Comparison of ENCODE assay signal across 16 mouse cellular contexts in the genomic region with DNA sequence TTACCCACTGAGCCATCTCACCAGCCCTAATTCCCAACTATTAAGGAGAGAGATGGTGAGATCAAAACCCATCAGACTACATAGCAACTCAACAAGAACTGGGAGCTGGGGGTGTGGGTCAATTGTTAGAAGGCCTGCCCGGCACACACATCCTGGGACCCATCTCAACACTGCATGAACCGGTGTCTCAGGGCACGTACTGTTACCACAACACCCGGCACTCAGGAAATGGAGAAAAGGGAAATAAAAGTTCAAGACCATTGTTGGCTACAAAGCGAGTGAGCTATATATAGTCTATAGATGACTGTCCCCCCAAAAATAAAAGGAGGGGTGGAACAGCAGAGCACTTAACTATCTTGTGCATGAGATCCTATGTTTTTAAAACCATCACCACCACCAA. TPM values are rescaled to one million over a fixed set of nuclear protein-coding genes. Genes with fewer than 3 reads are reported as not detected.
DNase-seq lines count a peak whose midpoint lies in the region; TF ChIP-seq lines count a peak whose summit lies in the region.
"Had no signal": no experiment of that assay in that cellular context is flagged by ENCODE, and none has a peak within 500 bp of the region (broad histone marks: within the 10 kb centered on the region; RNA-seq: fewer than 3 reads in every experiment).

No protein-coding gene starts in this region.

- peak overlapping the region; percentile 56; the same call in 1 of the 2 replicates for H3K9ac ChIP-seq in ES-Bruce4 (ENCODE audit: low read depth, poor library complexity, severe bottlenecking)
- H3K9ac ChIP-seq: forebrain, embryonic 13.5 days; forebrain, postnatal 0 days; hindbrain, embryonic 12.5 days had no signal

- H3K79me2 ChIP-seq in macrophage (ENCODE audit: inconsistent target) = peaks cover 100% of the 10 kb centered on the region

- WGBS in cerebellum, adult 2 months = 92% methylated on average over 5 of the region's 5 CpGs
- 2% methylated on average over 5 of the region's 5 CpGs for WGBS in macrophage (ENCODE audit: missing documents)

- no peak for TF ChIP-seq CTCF in cerebellum, adult 2 months (IDR thresholded peaks at IDR 0.05; ENCODE audit: borderline replicate concordance, insufficient read depth, low read depth, low read length)
- no peak for TF ChIP-seq CTCF in ES-Bruce4 (IDR thresholded peaks at IDR 0.05; ENCODE audit: low read depth, low read length)

- no peak overlapping the region for H3K4me3 ChIP-seq in cerebellum, adult 2 months (replicated peaks; ENCODE audit: insufficient read depth, low read depth, low read length)
- H3K4me3 ChIP-seq in ES-Bruce4 (ENCODE audit: low read depth, low read length) = no peak overlapping the region
- H3K4me3 ChIP-seq in macrophage (ENCODE audit: inconsistent target) = no peak overlapping the region
- H3K4me3 ChIP-seq: embryonic facial prominence, embryonic 10.5 days; forebrain, embryonic 13.5 days; hindbrain, embryonic 12.5 days had no signal

- 0 out of 2 replicates have a peak overlapping the region, but pooled peaks have one; percentile 24 for H3K27ac ChIP-seq in cerebellum, adult 2 months (ENCODE audit: insufficient read depth, low read length)
- no peak overlapping the region for H3K27ac ChIP-seq in ES-Bruce4 (ENCODE audit: insufficient read depth, low read length)
- 0 out of 2 replicates have a peak overlapping the region, but pooled peaks have one; percentile 10 for H3K27ac ChIP-seq in macrophage
- H3K27ac ChIP-seq: embryonic facial prominence, embryonic 10.5 days; forebrain, embryonic 13.5 days had no signal

- no peak for TF ChIP-seq EP300 in ES-Bruce4 (IDR thresholded peaks at IDR 0.05; ENCODE audit: insufficient read depth, low read depth, low read length)

- H3K36me3 ChIP-seq in ES-Bruce4 (ENCODE audit: control insufficient read depth, insufficient read depth, low read length, poor library complexity, severe bottlenecking) = no peaks in the 10 kb centered on the region
- H3K36me3 ChIP-seq in macrophage (ENCODE audit: inconsistent target) = peaks cover 25% of the 10 kb centered on the region

- no peaks in the 10 kb centered on the region for H3K27me3 ChIP-seq in cerebellum, adult 2 months (ENCODE audit: control insufficient read depth, insufficient read depth, low read length)
- no peaks in the 10 kb centered on the region for H3K27me3 ChIP-seq in ES-Bruce4 (ENCODE audit: control insufficient read depth, insufficient read depth, low read length, poor library complexity, severe bottlenecking)
- H3K27me3 ChIP-seq: forebrain, embryonic 13.5 days; hindbrain, embryonic 12.5 days had no signal

- no peak for DNase-seq in cerebellum, adult 2 months
- no peak for DNase-seq in cerebellum, adult 8-10 months
- no peak for DNase-seq in urinary bladder, postnatal 25 days (ENCODE audit: low spot score)
- DNase-seq in kidney, postnatal 14 days = no peak
- no peak for DNase-seq in heart, adult 8-10 months (ENCODE audit: low spot score)
- DNase-seq: adrenal gland, adult 8-10 months; adrenal gland, postnatal 36 days; forebrain, postnatal 0 days; gastrocnemius, postnatal 14 days; heart, postnatal 10 days; heart, postnatal 4 days had no signal

- TF ChIP-seq POLR2A in cerebellum, adult 2 months (IDR thresholded peaks at IDR 0.05; ENCODE audit: borderline replicate concordance, insufficient read depth, low read length) = no peak
- no peak for TF ChIP-seq POLR2A in ES-Bruce4 (IDR thresholded peaks at IDR 0.05; ENCODE audit: insufficient read depth, low read length)

- H3K4me1 ChIP-seq in cerebellum, adult 2 months (ENCODE audit: control insufficient read depth, insufficient read depth, low read length) = peaks cover 20% of the 10 kb centered on the region
- H3K4me1 ChIP-seq in ES-Bruce4 (ENCODE audit: control insufficient read depth, insufficient read depth, low read length) = peaks cover 1% of the 10 kb centered on the region

- no peaks in the 10 kb centered on the region for H3K9me3 ChIP-seq in ES-Bruce4 (replicated peaks; ENCODE audit: control insufficient read depth, insufficient read depth, low read length, poor library complexity, severe bottlenecking)
- H3K9me3 ChIP-seq: hindbrain, embryonic 12.5 days had no signal

RNA-seq across cellular contexts. Expression of a gene that starts 30.8 kb away (rescaled TPM):
- 29.3 and 36.5 TPM in 2 replicates for polyA plus RNA-seq in cerebellum, adult 2 months (2012; rRNA removed)
- 13.9 and 20.2 TPM in 2 replicates for polyA plus RNA-seq in ES-Bruce4 (2011; ENCODE audit: insufficient read depth, insufficient read length, low read depth, missing spikeins)
- 100 to 1,000 TPM in 22 of 26 experiments, 10 to 100 TPM in 4; 39.2 to 447 (median 241) TPM for total RNA-seq in macrophage (2018; cell fraction: chromatin; rRNA removed)
- total RNA-seq in macrophage (2018; cell fraction: cytosol; rRNA removed) = 10 to 100 TPM; 20.2 to 98.3 (median 69.9) TPM
- 100 to 1,000 TPM in 23 of 26 experiments, 10 to 100 TPM in 3; 54.6 to 280 (median 200) TPM for total RNA-seq in macrophage (2018; cell fraction: nucleus; rRNA removed)
- polyA plus RNA-seq in macrophage (2018) = 25.5 to 27.5 TPM (median 26.9 TPM) in 3 replicates
- total RNA-seq in heart, adult 8-10 months (2022) = 10 to 100 TPM; 48.6 to 59.7 (median 55.0) TPM
